Comparison of ENCODE assay signal across 13 mouse cellular contexts in genomic region chr7:81124773-81125172, GRCm38 (mm10). TPM values are rescaled to one million over a fixed set of nuclear protein-coding genes. Genes with fewer than 3 reads are reported as not detected.
DNase-seq lines count a peak whose midpoint lies in the region; ATAC-seq and TF ChIP-seq lines count a peak whose summit lies in the region.
"Had no signal": no experiment of that assay in that cellular context is flagged by ENCODE, and none has a peak within 500 bp of the region (broad histone marks: within the 10 kb centered on the region; RNA-seq: fewer than 3 reads in every experiment).

No protein-coding gene starts in this region.

- WGBS in bone marrow, adult 2 months, result 75% methylated on average over 8 of the region's 8 CpGs

- no peak for DNase-seq in G1E (ENCODE audit: low spot score)
- peak; percentile 73 to 84 for DNase-seq in heart, adult 18-20 months
- DNase-seq in liver, result peak; percentile 81
- DNase-seq in ovary, postnatal 10 days (ENCODE audit: low spot score), result no peak
- DNase-seq in ovary, adult 18-20 months (ENCODE audit: low spot score), result no peak
- DNase-seq: cerebellum, adult 11 months; right cerebral cortex, postnatal 14 days had no signal

- peaks cover 28% of the 10 kb centered on the region for H3K4me1 ChIP-seq in G1E (ENCODE audit: insufficient read depth, low read depth, low read length)
- peaks cover 1% of the 10 kb centered on the region; the same call in 1 of the 2 replicates for H3K4me1 ChIP-seq in bone marrow, adult 2 months (ENCODE audit: control insufficient read depth, insufficient read depth, low read length)

- TF ChIP-seq CTCF in G1E (IDR thresholded peaks at IDR 0.05; ENCODE audit: low read depth, low read length), result no peak
- TF ChIP-seq CTCF in bone marrow, adult 2 months (IDR thresholded peaks at IDR 0.05; ENCODE audit: control insufficient read depth, insufficient read depth, low read length), result no peak

- TF ChIP-seq POLR2A in bone marrow, adult 2 months (IDR thresholded peaks at IDR 0.05; ENCODE audit: borderline replicate concordance, control insufficient read depth, low read depth, low read length), result no peak

- H3K27me3 ChIP-seq in G1E (ENCODE audit: insufficient read depth, low read length), result peaks cover 64% of the 10 kb centered on the region
- H3K27me3 ChIP-seq: limb, embryonic 15.5 days had no signal

- peak overlapping the region; percentile 30; the same call in 1 of the 2 replicates for H3K27ac ChIP-seq in bone marrow, adult 2 months (ENCODE audit: control insufficient read depth, insufficient read depth, low read depth, low read length, poor library complexity)
- H3K27ac ChIP-seq: limb, embryonic 15.5 days had no signal

- H3K4me3 ChIP-seq in G1E (ENCODE audit: low read depth, low read length), result no peak overlapping the region
- peak overlapping the region; percentile 32 for H3K4me3 ChIP-seq in bone marrow, adult 2 months (replicated peaks; ENCODE audit: control insufficient read depth, low read depth, low read length)
- H3K4me3 ChIP-seq: limb, embryonic 15.5 days had no signal

- H3K9me3 ChIP-seq in G1E (replicated peaks), result no peaks in the 10 kb centered on the region
- H3K9me3 ChIP-seq: limb, embryonic 15.5 days had no signal

- peak; percentile 45; the same call in 1 of the 2 replicates for ATAC-seq in G1E (ENCODE audit: extremely low read depth, insufficient number of reproducible peaks, low FRiP score, poor library complexity, severe bottlenecking)
- ATAC-seq in megakaryocyte-erythroid progenitor cell, adult 5-6 weeks (replicated peaks; ENCODE audit: low FRiP score, low TSS enrichment, poor library complexity, severe bottlenecking), result no peak

- no peaks in the 10 kb centered on the region for H3K36me3 ChIP-seq in G1E (replicated peaks)
- H3K36me3 ChIP-seq: limb, embryonic 15.5 days had no signal

RNA-seq across cellular contexts. Expression of gene Slc28a1, which starts 10.2 kb away (rescaled TPM):
- total RNA-seq in G1E (2014; fragmentation: Nextera tagmentation), result not detected in 2 replicates
- total RNA-seq in G1E (2017), result not detected in 2 replicates
- polyA plus RNA-seq in G1E (2012), result not detected in 2 replicates
- polyA plus RNA-seq in bone marrow, adult 2 months (2011; ENCODE audit: insufficient read depth, insufficient read length, low replicate concordance, missing spikeins), result 1.0 TPM in 1 of 2 replicates, not detected in the other
- under 1 TPM; 0.12 to 0.21 TPM for total RNA-seq in heart, adult 18-20 months (2021)
- total RNA-seq in megakaryocyte-erythroid progenitor cell, adult 5-6 weeks (2014; fragmentation: Nextera tagmentation), result not detected in 2 replicates
- not detected in 2 replicates for total RNA-seq in megakaryocyte-erythroid progenitor cell, adult 5-6 weeks (2017)
- total RNA-seq: megakaryocyte, adult 5-6 weeks had no signal
- polyA plus RNA-seq: embryonic facial prominence, embryonic 14.5 days; neural tube, embryonic 11.5 days had no signal

Comparison
In these comparisons a context has a peak if more than half of its experiments do, and no peak if none do; other contexts are left out.
1. DNase-seq: peak in heart, adult 18-20 months (2 of 2) and liver (single experiment); none in G1E (single experiment), ovary, postnatal 10 days (single experiment) and ovary, adult 18-20 months (single experiment).